Mouse (Mus musculus) cerebellum, adult (tissue): ENCODE results near the gene Slamf6.

Experiments
- ATAC-seq: cut with Nextera tagmentation; 2 replicates; pipeline ENCODE4 v1.9.2; 2017; ENCODE audit warnings: mild to moderate bottlenecking, moderate library complexity, mixed read lengths; ENCODE audit not compliant: insufficient number of reproducible peaks, low FRiP score, low TSS enrichment

Gene Slamf6

GRCm38 (mm10) chr1:171994501-171994900 is 77.2 kb downstream of the Slamf6 start:
- ATAC-seq, result no peak

- ATAC-seq, result no peak
These were observed 77.8 kb downstream of the Slamf6 start for GRCm38 (mm10) chr1:171994918-171995715.

GRCm38 (mm10) chr1:171996701-171997100 is 79.4 kb downstream of the Slamf6 start:
- no peak for ATAC-seq

GRCm38 (mm10) chr1:171998820-171999597 is 81.7 kb downstream of the Slamf6 start:
- ATAC-seq, result no peak

GRCm38 (mm10) chr1:172000641-172001040 is 83.3 kb downstream of the Slamf6 start:
- ATAC-seq, result no peak

- no peak for ATAC-seq
These were observed 84.3 kb downstream of the Slamf6 start for GRCm38 (mm10) chr1:172001665-172002064.
